Mouse (Mus musculus) bone marrow macrophage, adult 2 months (primary cell): Measurements from ENCODE around the gene Gclc.

Experiments
- CTCF ChIP-seq: IDR thresholded peaks from 2 replicates; pipeline ENCODE4 v1.5.1; 2012; ENCODE audit warnings: low read depth, mild to moderate bottlenecking, low read length, moderate library complexity
- POLR2A ChIP-seq: IDR thresholded peaks from 2 replicates; pipeline ENCODE4 v1.6.1; 2012; ENCODE audit warnings: mild to moderate bottlenecking, low read depth, low read length, borderline replicate concordance

DNA sequence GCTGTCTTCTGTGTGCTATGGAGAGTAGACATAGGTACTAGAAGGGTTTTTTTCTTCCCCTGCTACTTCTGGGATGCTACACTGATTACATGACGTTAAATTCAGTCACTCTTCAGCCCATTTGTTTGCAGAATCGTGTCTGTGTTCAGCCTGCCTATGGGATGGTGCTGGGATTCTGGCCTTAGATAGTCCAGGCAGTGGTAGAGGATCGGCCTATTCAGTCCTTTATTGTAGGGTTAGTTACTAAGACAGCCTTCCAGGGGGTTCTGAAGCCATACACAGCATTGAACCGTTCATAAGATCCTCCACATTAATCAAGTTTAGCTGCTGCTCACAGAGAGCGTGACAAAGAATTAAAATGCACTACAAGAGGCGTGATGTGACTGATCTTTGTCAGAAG lies 16.6 kb downstream of the Gclc start:
- TF ChIP-seq CTCF, result no peak
- TF ChIP-seq POLR2A, result no peak
